Comparison of ENCODE assay signal across 8 mouse cellular contexts in the genomic region with DNA sequence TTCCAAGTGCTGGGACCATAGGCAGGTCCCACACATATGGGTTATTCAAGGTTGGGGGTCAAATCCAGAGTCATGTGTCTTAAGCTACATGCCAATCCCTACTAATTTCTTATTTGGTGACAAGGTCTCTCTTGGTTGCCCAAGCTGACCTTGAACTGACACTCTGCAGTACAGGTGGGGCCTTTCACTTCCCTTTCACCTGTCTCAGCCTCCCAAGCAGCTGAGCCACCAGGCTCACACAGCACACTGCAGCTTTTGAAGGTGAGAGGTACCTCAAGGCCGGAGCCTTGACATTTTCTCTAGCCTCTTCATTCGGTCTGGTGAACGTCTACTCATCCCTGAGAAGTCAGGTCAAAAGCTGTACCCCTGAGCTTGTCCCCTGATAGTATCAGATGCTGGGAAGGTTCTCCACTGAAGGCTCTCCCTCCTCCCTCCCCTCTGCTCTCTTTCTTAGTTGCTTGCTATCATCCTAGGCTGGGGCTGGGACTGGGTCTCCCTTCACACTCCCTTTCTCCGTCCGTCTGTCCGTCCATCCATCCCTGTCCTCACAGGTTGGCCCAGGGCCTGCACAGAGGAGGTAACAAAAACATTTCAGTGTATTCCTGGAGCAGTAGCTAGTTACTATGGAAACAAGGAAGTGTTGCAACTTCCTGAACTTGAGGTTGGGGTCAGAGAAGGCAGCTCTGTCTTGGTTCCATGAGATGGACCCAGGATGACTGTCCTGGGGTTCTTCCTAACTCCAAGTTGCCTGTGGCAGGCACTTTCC. TPM values are rescaled to one million over a fixed set of nuclear protein-coding genes. Genes with fewer than 3 reads are reported as not detected.
A peak's percentile ranks its signal among the peaks of the same experiment; 100 is the strongest.
DNase-seq lines count a peak whose midpoint lies in the region; ATAC-seq and TF ChIP-seq lines count a peak whose summit lies in the region.

No protein-coding gene starts in this region.

- no peaks in the 10 kb centered on the region for H3K27me3 ChIP-seq in kidney, embryonic 14.5 days (ENCODE audit: control insufficient read depth, insufficient read depth, low read length)

- H3K9me3 ChIP-seq in kidney, embryonic 14.5 days (ENCODE audit: control insufficient read depth, low read length): no peaks in the 10 kb centered on the region

- no peak overlapping the region for H3K4me2 ChIP-seq in kidney, embryonic 14.5 days (replicated peaks; ENCODE audit: low read depth, low read length)

- DNase-seq in layer of hippocampus, adult 2 months (ENCODE audit: low spot score in 2 of 2): no peak
- no peak for DNase-seq in layer of hippocampus, adult 11-12 months (ENCODE audit: low spot score)
- no peak for DNase-seq in ovary, adult 18-20 months (ENCODE audit: low spot score)
- DNase-seq in left cerebral cortex, adult 9 months (ENCODE audit: low spot score in 2 of 2): no peak
- no peak for DNase-seq in spleen, adult 12 weeks (ENCODE audit: low spot score)

- 27% methylated on average over 6 of the region's 6 CpGs for WGBS in kidney, embryonic 14.5 days
- WGBS in macrophage (ENCODE audit: missing documents): 15% methylated on average over 6 of the region's 6 CpGs

- peaks cover 2% of the 10 kb centered on the region; the same call in 1 of the 2 replicates for H3K36me3 ChIP-seq in kidney, embryonic 14.5 days (ENCODE audit: control insufficient read depth, insufficient read depth, low read length)
- no peaks in the 10 kb centered on the region for H3K36me3 ChIP-seq in macrophage (ENCODE audit: inconsistent target)

- H3K9ac ChIP-seq in kidney, embryonic 14.5 days (ENCODE audit: low read depth, low read length): no peak overlapping the region

- H3K4me3 ChIP-seq in layer of hippocampus, adult 2 months: no peak overlapping the region
- H3K4me3 ChIP-seq in brown adipose tissue, adult 24 weeks (ENCODE audit: insufficient read depth, low read depth, low read length): no peak overlapping the region
- no peak overlapping the region for H3K4me3 ChIP-seq in kidney, embryonic 14.5 days (ENCODE audit: low read length)
- H3K4me3 ChIP-seq in macrophage (ENCODE audit: inconsistent target): no peak overlapping the region

- no peak for ATAC-seq in kidney, embryonic 14.5 days (ENCODE audit: low FRiP score, low TSS enrichment)

- H3K4me1 ChIP-seq in brown adipose tissue, adult 24 weeks (ENCODE audit: control insufficient read depth, insufficient read depth, insufficient read length, low read length): peaks cover 85% of the 10 kb centered on the region
- peaks cover 89% of the 10 kb centered on the region for H3K4me1 ChIP-seq in kidney, embryonic 14.5 days (ENCODE audit: control insufficient read depth, insufficient read depth, low read length)

- TF ChIP-seq CTCF in layer of hippocampus, adult 2 months (conservative IDR thresholded peaks at IDR 0.05): no peak

- H3K79me2 ChIP-seq in macrophage (ENCODE audit: inconsistent target): peaks cover 100% of the 10 kb centered on the region

- peak overlapping the region; percentile 36; the same call in 1 of the 2 replicates for H3K27ac ChIP-seq in layer of hippocampus, adult 2 months
- H3K27ac ChIP-seq in brown adipose tissue, adult 24 weeks (replicated peaks; ENCODE audit: low read depth, low read length): peak overlapping the region; percentile 78
- H3K27ac ChIP-seq in kidney, embryonic 14.5 days (ENCODE audit: low read depth, low read length): peak overlapping the region; percentile 70
- H3K27ac ChIP-seq in macrophage: peak overlapping the region; percentile 99

RNA-seq across cellular contexts. Expression of a gene that starts 13.3 kb away (rescaled TPM):
- total RNA-seq in layer of hippocampus, adult 2 months (2021): 10 to 100 TPM; 87.7 to 99.3 TPM
- 15.0 and 17.0 TPM in 2 replicates for polyA plus RNA-seq in brown adipose tissue, adult 24 weeks (2012; ENCODE audit: insufficient read depth, insufficient read length, missing spikeins)
- polyA plus RNA-seq in kidney, embryonic 14.5 days (2014; fragmentation: Nextera tagmentation; extraction: Ambion mirVana): 43.3 and 57.3 TPM in 2 replicates
- 100 to 1,000 TPM; 201 to 426 (median 339) TPM for total RNA-seq in macrophage (2018; cell fraction: chromatin; rRNA removed)
- 100 to 1,000 TPM; 130 to 224 (median 189) TPM for total RNA-seq in macrophage (2018; cell fraction: cytosol; rRNA removed)
- total RNA-seq in macrophage (2018; cell fraction: nucleus; rRNA removed): 100 to 1,000 TPM; 176 to 364 (median 261) TPM
- polyA plus RNA-seq in macrophage (2018): 74.5 to 135 TPM (median 101 TPM) in 3 replicates

Comparison
In these comparisons a context has a peak if more than half of its experiments do, and no peak if none do; other contexts are left out.
1. H3K27ac ChIP-seq: peak in every context shown above with its lines; median percentile 99 in macrophage; 78 in brown adipose tissue, adult 24 weeks; 70 in kidney, embryonic 14.5 days; 36 in layer of hippocampus, adult 2 months.